Mouse (Mus musculus) cerebellum, adult 2 months (tissue): ENCODE measurements around the gene Fance. TPM values are rescaled to one million over a fixed set of nuclear protein-coding genes. Genes with fewer than 3 reads are reported as not detected.
A peak's percentile ranks its signal among the peaks of the same experiment; 100 is the strongest.

Experiments used
- DNase-seq, 2 experiments: peaks; one replicate each; pipeline ENCODE4 v3.0.0; 2021
- H3K27ac ChIP-seq: fragments of 200-500 bp; 2 replicates; pipeline ENCODE4 v1.5.1; 2012; ENCODE audit warnings: low read length, control low read depth, inconsistent platforms; ENCODE audit not compliant: insufficient read depth
- H3K27me3 ChIP-seq: fragments of 200-500 bp; 2 replicates; pipeline ENCODE4 v1.6.1; 2012; ENCODE audit warnings: inconsistent platforms, mild to moderate bottlenecking, low read length, moderate library complexity; ENCODE audit not compliant: control insufficient read depth, insufficient read depth
- H3K4me1 ChIP-seq: fragments of 200-500 bp; 2 replicates; pipeline ENCODE4 v1.6.1; 2011; ENCODE audit warnings: low read length; ENCODE audit not compliant: control insufficient read depth, insufficient read depth
- H3K4me3 ChIP-seq: fragments of 200-500 bp; replicated peaks from 2 replicates; pipeline ENCODE3; 2011; ENCODE audit warnings: mild to moderate bottlenecking, low read depth, low read length, control low read depth; ENCODE audit not compliant: insufficient read depth
- CTCF ChIP-seq: fragments of 200-500 bp; IDR thresholded peaks from 2 replicates; pipeline ENCODE4 v1.5.1; 2011; ENCODE audit warnings: low read depth, mild to moderate bottlenecking, control low read depth, low read length, moderate library complexity, borderline replicate concordance; ENCODE audit not compliant: insufficient read depth
- POLR2A ChIP-seq: fragments of 200-500 bp; IDR thresholded peaks from 2 replicates; pipeline ENCODE4 v1.6.1; 2011; ENCODE audit warnings: low read length, control low read depth, borderline replicate concordance; ENCODE audit not compliant: insufficient read depth
- WGBS: fragments of 180-500 bp; shearing (Covaris S2); methylation state at CpG from one replicate; pipeline ENCODE4 v1.1.7; 2018; 5-methylcytosine and 5-hydroxymethylcytosine counted together
- polyA plus RNA-seq: library from polyadenylated mRNA; depleted of rRNA; stranded (reverse); fragments of >200 nt; gene quantifications from 2 replicates; pipeline ENCODE4 v1.2.3, GENCODE M21; 2012; rRNA removed

Gene Fance
- polyA plus RNA-seq, 1 experiment = 16.5 TPM

DNA sequence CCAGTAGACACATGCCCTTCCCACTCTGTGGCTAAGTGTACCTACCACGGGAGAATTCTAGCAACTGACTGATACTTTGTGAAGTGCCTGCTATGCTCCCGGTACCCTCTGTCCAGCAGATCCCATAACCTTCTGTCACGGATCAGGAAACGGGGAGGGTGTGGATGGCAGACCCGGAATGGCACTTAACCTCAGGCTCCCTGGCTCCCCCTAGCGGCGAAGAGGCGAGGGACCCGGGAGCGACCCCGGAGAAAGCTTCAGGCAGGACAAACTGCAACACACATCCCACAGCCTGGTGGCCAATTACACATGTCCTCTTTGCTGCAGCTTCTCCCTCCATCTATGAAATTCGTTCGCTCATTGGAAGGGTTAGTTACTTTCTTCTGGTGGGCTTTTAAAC is 55.1 kb downstream of the Fance start:
- Histone ChIP-seq H3K27ac (no peak overlapping the region), H3K27me3 (peaks cover 4% of the 10 kb centered on the region; the same call in 1 of the 2 replicates), H3K4me1 (no peaks in the 10 kb centered on the region; the same call in 1 of the 2 replicates), H3K4me3 (no peak overlapping the region)
- TF ChIP-seq POLR2A = no peak
- peak; percentile 77 for TF ChIP-seq CTCF
- WGBS = 6% methylated on average over 13 of the region's 13 CpGs
- peak; percentile 27 to 55 for DNase-seq

DNA sequence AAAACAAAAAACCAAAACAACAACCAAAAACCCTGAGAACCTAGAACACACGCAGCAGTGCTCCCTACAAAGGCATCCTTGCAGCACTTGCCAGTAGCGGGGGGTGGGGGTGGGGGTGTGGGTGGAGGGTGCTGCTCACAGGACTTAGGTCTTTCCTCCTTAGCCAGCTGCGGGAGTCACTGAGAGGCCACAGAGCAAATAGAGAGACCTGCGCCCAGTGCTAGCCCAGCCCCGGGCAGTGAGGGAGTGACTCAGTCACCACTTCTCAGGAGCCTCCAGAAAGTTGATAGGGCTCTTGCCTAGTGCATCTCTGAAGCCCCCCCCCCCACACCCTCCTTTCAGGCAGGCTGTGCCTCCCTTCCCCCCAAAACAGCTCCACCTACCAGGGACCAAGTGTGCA is 55.7 kb downstream of the Fance start:
- Histone ChIP-seq H3K27me3 (peaks cover 4% of the 10 kb centered on the region; the same call in 1 of the 2 replicates), H3K4me1 (no peaks in the 10 kb centered on the region; the same call in 1 of the 2 replicates), H3K4me3 (no peak overlapping the region), H3K27ac (no peak overlapping the region)
- no peak for DNase-seq
- WGBS = 70% methylated on average over 5 of the region's 5 CpGs
- TF ChIP-seq CTCF = no peak
- no peak for TF ChIP-seq POLR2A

DNA sequence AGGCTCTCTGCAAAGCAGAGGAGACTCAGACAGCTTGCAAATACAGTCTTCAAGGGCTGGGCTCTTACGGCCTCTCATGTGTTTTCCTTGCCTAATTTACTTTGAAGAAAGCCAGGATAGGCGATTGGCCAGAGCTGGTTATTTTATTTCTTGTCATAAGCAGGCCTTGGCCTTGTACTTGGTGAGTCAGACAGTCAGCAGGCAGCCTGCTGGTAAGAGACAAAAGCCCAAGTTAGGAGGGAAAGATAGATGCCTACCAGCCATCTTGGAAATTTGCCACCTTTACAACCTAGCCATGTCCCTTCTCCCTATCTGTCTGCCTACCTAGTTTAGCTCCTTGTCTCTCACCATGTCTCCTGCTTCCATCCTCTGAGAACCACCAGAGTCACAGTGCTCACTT is 58.0 kb downstream of the Fance start:
- no peak overlapping the region for H3K4me3 ChIP-seq
- 64% methylated on average over 2 of the region's 2 CpGs for WGBS
- TF ChIP-seq POLR2A = no peak
- TF ChIP-seq CTCF = no peak
- no peak for DNase-seq
- H3K27ac ChIP-seq = no peak overlapping the region
- H3K4me1 ChIP-seq = no peaks in the 10 kb centered on the region; the same call in 1 of the 2 replicates
- H3K27me3 ChIP-seq = no peaks in the 10 kb centered on the region

DNA sequence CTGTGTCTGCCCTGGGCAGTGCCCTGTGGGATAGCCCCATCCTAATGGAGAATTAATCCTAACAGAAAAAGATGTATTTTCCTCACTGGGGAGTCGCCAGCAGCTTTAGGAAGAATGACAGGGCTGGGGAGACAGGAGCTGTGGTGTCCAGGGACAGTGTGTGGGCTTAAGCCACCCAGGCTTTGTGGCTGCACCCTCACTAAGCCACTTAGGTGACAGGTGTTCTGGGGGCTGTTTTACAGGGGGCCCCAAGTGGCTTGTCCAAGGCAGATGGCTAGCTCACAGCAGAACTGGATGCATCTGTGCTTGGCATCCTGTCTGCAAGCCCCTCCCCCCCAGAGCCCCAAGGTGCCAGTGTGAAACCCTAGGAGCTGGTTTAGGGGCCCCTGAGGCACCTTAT is 58.6 kb downstream of the Fance start:
- no peak for DNase-seq
- Histone ChIP-seq H3K27ac (no peak overlapping the region), H3K4me1 (no peaks in the 10 kb centered on the region; the same call in 1 of the 2 replicates), H3K27me3 (no peaks in the 10 kb centered on the region), H3K4me3 (no peak overlapping the region)
- 64% methylated on average over 1 of the region's 1 CpGs for WGBS
- TF ChIP-seq CTCF (no peak), POLR2A (no peak)

DNA sequence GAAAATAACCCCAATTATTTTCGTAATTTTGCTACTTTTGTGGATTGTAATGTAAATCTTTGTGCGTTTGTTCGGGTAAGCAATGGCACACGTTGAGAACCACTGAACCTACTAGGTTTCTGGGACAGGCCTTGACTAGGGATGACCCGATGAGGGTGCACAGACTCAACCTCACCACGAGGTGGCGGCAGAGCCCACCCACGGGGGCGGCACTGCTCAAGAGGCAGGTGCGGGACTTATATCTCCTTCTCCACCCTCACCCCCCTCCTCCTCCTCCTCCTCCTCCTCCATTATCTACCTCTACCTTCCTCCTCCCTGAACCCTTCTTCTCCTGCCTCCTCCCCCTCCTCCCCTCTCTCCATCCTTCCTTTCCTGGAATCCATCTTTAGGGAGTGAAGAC is 60.5 kb downstream of the Fance start:
- Histone ChIP-seq H3K4me3 (no peak overlapping the region), H3K4me1 (no peaks in the 10 kb centered on the region), H3K27me3 (no peaks in the 10 kb centered on the region), H3K27ac (no peak overlapping the region)
- no peak for DNase-seq
- TF ChIP-seq CTCF = peak; percentile 57; the same call in 1 of the 2 replicates
- TF ChIP-seq POLR2A = no peak
- 19% methylated on average over 10 of the region's 10 CpGs for WGBS

DNA sequence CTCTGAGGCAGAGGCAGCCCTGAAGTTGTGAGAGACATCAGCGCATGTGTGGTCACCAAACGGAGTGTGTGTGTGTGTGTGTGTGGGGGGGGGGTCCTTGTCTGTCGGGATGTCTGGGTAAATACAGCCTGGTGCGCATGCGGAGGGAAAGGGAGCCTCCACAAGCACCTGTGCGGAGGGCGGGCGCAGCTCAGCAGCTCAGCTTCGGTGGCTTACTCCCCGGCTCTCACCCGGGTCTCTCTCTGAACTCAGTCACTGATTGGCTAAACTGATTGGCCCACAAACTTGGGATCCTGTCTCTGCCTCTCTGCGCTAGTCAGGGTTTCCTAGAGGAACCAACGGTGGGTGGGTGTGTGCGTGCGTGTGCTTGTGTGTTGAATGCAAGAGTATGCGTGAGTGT is 61.2 kb downstream of the Fance start:
- Histone ChIP-seq H3K4me1 (no peaks in the 10 kb centered on the region), H3K4me3 (no peak overlapping the region), H3K27me3 (no peaks in the 10 kb centered on the region), H3K27ac (no peak overlapping the region)
- 30% methylated on average over 16 of the region's 16 CpGs for WGBS
- TF ChIP-seq POLR2A (no peak), CTCF (no peak)
- DNase-seq = no peak

DNA sequence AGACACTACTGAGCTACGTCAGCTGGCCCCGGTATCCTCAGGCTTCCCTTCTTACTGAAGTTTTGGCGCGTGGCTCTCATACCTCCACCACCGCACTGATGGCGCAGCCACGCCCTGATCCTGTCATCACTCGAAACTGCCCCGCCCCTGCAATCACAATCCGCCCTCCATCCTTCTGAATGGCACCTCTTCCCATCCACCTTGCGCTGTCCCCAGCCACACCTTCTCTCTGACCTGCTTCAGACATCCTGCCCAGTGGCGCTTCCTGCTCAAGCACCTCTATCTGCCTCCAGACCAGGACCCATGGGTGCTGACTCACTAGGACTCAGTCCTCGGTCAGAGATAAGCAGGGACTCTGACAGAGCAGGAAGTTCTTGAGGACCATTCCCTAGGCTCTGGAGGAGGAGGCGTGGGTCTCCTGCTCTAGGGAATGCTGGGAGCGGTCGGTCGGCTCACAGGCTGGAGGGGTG is 62.3 kb downstream of the Fance start:
- Histone ChIP-seq H3K4me1 (no peaks in the 10 kb centered on the region), H3K27ac (no peak overlapping the region), H3K27me3 (no peaks in the 10 kb centered on the region), H3K4me3 (no peak overlapping the region)
- TF ChIP-seq POLR2A (no peak), CTCF (no peak)
- DNase-seq = no peak
- WGBS = 18% methylated on average over 17 of the region's 17 CpGs

Other genes with a start within 250 kb of the Fance start
- gene Tcp11, start 232.9 kb upstream of the Fance start, polyA plus RNA-seq = 0.43 and 0.70 TPM in 2 replicates
- gene Scube3, start 171.4 kb upstream of the Fance start, polyA plus RNA-seq = 1.6 and 1.9 TPM in 2 replicates
- gene Zfp523, start 136.4 kb upstream of the Fance start, polyA plus RNA-seq = 71.9 and 77.1 TPM in 2 replicates
- gene Def6, start 105.7 kb upstream of the Fance start, polyA plus RNA-seq = 4.2 and 5.4 TPM in 2 replicates
- 26.8 and 27.1 TPM in 2 replicates for gene Ppard, start 80.8 kb upstream of the Fance start, polyA plus RNA-seq
- 808 and 827 TPM in 2 replicates for gene Rpl10a, start 15.0 kb downstream of the Fance start, polyA plus RNA-seq
- gene Tead3, start 37.3 kb downstream of the Fance start, polyA plus RNA-seq = 2.3 and 3.2 TPM in 2 replicates
- gene Tulp1, start 51.7 kb downstream of the Fance start, polyA plus RNA-seq = 0.29 TPM in 1 of 2 replicates, not detected in the other
- 8.6 and 8.9 TPM in 2 replicates for gene Fkbp5, start 204.0 kb downstream of the Fance start, polyA plus RNA-seq
- gene Armc12, start 217.3 kb downstream of the Fance start, polyA plus RNA-seq = not detected in 2 replicates
- gene Clpsl2, start 235.9 kb downstream of the Fance start, polyA plus RNA-seq = not detected in 2 replicates
- gene Clps, start 247.2 kb downstream of the Fance start, polyA plus RNA-seq = 0.28 TPM in 1 of 2 replicates, not detected in the other